ENCODE assay signal across 8 mouse cellular contexts in the genomic region with DNA sequence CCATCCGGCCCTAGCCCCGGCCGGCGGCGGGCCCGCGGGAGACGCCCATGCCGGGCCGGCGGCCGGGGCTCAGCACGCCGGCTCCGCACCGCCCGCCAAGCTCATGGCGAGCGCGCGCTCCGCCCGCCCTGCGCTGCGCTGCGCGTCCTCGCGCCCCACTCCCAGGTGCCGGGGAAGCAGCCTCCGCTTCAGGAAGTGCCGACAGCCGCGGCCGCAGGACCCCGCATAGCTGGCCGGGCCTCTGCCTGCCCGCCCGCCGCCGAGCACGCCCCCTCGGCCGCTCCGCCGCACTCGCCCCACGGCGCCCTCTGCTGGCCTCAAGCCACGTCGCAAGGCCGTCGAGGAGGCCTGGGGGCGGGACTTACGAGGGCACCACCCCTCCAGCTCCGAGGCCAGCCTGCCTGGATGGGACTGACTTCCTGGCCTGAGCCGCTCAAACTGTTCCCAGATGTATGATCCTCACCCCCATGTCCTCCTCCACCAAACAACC. TPM values are rescaled to one million over a fixed set of nuclear protein-coding genes. Genes with fewer than 3 reads are reported as not detected.
DNase-seq lines count a peak whose midpoint lies in the region; ATAC-seq lines count a peak whose summit lies in the region.

No protein-coding gene starts in this region.

- WGBS in intestine, embryonic 16.5 days, result under 1% methylated on average over 28 of the region's 57 CpGs

- intact Hi-C loops in gastrocnemius, postnatal 36 days (cut with DNase I), result no loop called here
- intact Hi-C loops in left cerebral cortex, postnatal 25 days (cut with DNase I), result loop anchor here (5.0 kb wide), 1 partner anchor 36 kb away; the partner anchor contains the start of gene Chrm4

- H3K4me2 ChIP-seq in intestine, embryonic 16.5 days (ENCODE audit: low read depth, low read length), result peak overlapping the region; percentile 74

- peak; percentile 94 for DNase-seq in adrenal gland, adult 8-10 months
- peak; percentile 89 for DNase-seq in embryo, embryonic 11.5 days (ENCODE audit: low read depth, low spot score)
- DNase-seq in gastrocnemius, postnatal 36 days, result peak; percentile 95 to 98
- peak; percentile 92 to 95 for DNase-seq in left cerebral cortex, postnatal 25 days (ENCODE audit: low spot score in 2 of 2)
- peak; percentile 94 for DNase-seq in mesoderm, embryonic 11.5 days (ENCODE audit: low read depth, low spot score)
- peak; percentile 95 for DNase-seq in right cerebral cortex, postnatal 25 days
- peak; percentile 97 to 98 for DNase-seq in urinary bladder, postnatal 4 days (ENCODE audit: low spot score in 2 of 2)

- peak overlapping the region; percentile 87 for H3K27ac ChIP-seq in intestine, embryonic 16.5 days (ENCODE audit: low read length)

- peak overlapping the region; percentile 91 for H3K4me3 ChIP-seq in intestine, embryonic 16.5 days (ENCODE audit: low read length)

- ATAC-seq in intestine, embryonic 16.5 days, result peak; percentile 89

- H3K4me1 ChIP-seq in intestine, embryonic 16.5 days (ENCODE audit: control insufficient read depth, insufficient read depth, low read length), result peaks cover 55% of the 10 kb centered on the region

- H3K9ac ChIP-seq in intestine, embryonic 16.5 days (ENCODE audit: low read depth, low read length), result peak overlapping the region; percentile 98

- no peaks in the 10 kb centered on the region for H3K36me3 ChIP-seq in intestine, embryonic 16.5 days (ENCODE audit: control insufficient read depth, insufficient read depth, low read length)

- H3K27me3 ChIP-seq in intestine, embryonic 16.5 days (replicated peaks; ENCODE audit: control insufficient read depth, insufficient read depth, low read length), result no peaks in the 10 kb centered on the region

- H3K9me3 ChIP-seq in intestine, embryonic 16.5 days (ENCODE audit: control insufficient read depth, low read length), result no peaks in the 10 kb centered on the region

RNA-seq across cellular contexts. Expression of gene Dgkz, which starts 12.2 kb away (rescaled TPM):
- 10 to 100 TPM; 47.7 to 87.4 (median 66.3) TPM for total RNA-seq in adrenal gland, adult 8-10 months (2022)
- 10 to 100 TPM; 28.1 to 35.5 TPM for total RNA-seq in gastrocnemius, postnatal 36 days (2021)
- polyA plus RNA-seq in intestine, embryonic 16.5 days (2015; fragmentation: Nextera tagmentation; extraction: Ambion mirVana), result 46.4 and 66.7 TPM in 2 replicates
- 100 to 1,000 TPM; 556 to 558 TPM for total RNA-seq in left cerebral cortex, postnatal 25 days (2021)

RNA-seq across cellular contexts. Expression of gene Gm9821, which starts 18.0 kb away (rescaled TPM):
- not detected for total RNA-seq in adrenal gland, adult 8-10 months (2022)
- total RNA-seq in gastrocnemius, postnatal 36 days (2021), result not detected
- 0.28 and 0.55 TPM in 2 replicates for polyA plus RNA-seq in intestine, embryonic 16.5 days (2015; fragmentation: Nextera tagmentation; extraction: Ambion mirVana)
- not detected for total RNA-seq in left cerebral cortex, postnatal 25 days (2021)

RNA-seq across cellular contexts. Expression of gene Mdk, which starts 31.4 kb away (rescaled TPM):
- 10 to 100 TPM in 2 of 4 experiments, 1 to 10 TPM in 2; 7.7 to 13.1 (median 9.1) TPM for total RNA-seq in adrenal gland, adult 8-10 months (2022)
- 1 to 10 TPM; 1.4 to 4.3 TPM for total RNA-seq in gastrocnemius, postnatal 36 days (2021)
- 370 and 437 TPM in 2 replicates for polyA plus RNA-seq in intestine, embryonic 16.5 days (2015; fragmentation: Nextera tagmentation; extraction: Ambion mirVana)
- total RNA-seq in left cerebral cortex, postnatal 25 days (2021), result 10 to 100 TPM; 18.3 to 19.6 TPM

RNA-seq across cellular contexts. Expression of gene Chrm4, which starts 36.4 kb away (rescaled TPM):
- 1 to 10 TPM; 1.0 to 4.2 (median 2.6) TPM for total RNA-seq in adrenal gland, adult 8-10 months (2022)
- not detected for total RNA-seq in gastrocnemius, postnatal 36 days (2021)
- 0.23 and 0.33 TPM in 2 replicates for polyA plus RNA-seq in intestine, embryonic 16.5 days (2015; fragmentation: Nextera tagmentation; extraction: Ambion mirVana)
- total RNA-seq in left cerebral cortex, postnatal 25 days (2021), result 10 to 100 TPM; 41.6 to 55.1 TPM

Comparison
In these comparisons a context has a peak if more than half of its experiments do, and no peak if none do; other contexts are left out.
1. Peak in every context shown above with its lines: DNase-seq, ATAC-seq, H3K4me3 ChIP-seq and H3K27ac ChIP-seq.
2. RNA of gene Dgkz, which starts 12.2 kb away (total RNA-seq): 556 to 558 TPM in left cerebral cortex, postnatal 25 days; 47.7 to 87.4 TPM in adrenal gland, adult 8-10 months and 28.1 to 35.5 TPM in gastrocnemius, postnatal 36 days; every median in the first group is over 4 times any median in the second.